Mouse (Mus musculus) heart, adult 9 months (tissue): ENCODE data around the gene Psme4.
"Not testable (repeated sequence)": the region's sequence is repeated elsewhere in the genome, so short reads cannot be mapped to it uniquely, and the experiment has no call there.

Experiments used
- DNase-seq, 2 experiments: peaks; one replicate each; pipeline ENCODE4 v3.0.0; 2022; ENCODE audit warnings: low spot score in 2 of 2

Psme4 gene

DNA sequence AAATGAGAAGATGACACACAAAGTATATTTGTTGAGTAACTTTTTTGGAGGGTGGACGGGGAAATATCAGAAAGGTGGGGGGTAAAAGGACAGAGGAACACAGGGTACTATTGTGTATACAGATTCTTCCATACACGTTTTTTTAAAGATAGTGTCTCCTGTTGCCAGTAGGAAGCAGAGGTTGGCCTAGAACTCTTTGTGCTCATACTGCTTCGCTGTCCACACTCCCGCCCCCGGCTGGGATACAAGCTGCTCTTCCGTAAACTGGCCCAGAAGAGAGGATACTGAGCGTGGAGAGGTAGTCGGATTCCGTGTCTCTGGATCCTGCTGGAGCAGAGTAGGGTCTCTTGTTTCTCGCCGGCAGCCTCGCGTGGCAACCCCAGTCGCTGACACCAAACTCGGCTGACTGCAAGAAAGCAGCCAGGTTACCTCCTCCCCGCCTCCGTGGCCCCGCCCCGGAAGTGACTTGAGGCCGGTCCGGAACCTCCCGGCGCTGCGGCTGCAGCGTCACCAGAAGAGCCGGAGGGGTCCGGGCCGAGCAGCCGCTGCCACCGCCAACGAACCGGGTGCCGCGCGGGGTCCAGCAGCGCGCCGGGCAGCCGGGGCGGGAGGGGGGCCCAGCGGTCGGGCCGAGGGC is at the start of gene Psme4:
Psme4 (plus strand) TSS at position 460 of the 637 bp plus-strand sequence.
- peak; percentile 94 to 95 for DNase-seq

DNA sequence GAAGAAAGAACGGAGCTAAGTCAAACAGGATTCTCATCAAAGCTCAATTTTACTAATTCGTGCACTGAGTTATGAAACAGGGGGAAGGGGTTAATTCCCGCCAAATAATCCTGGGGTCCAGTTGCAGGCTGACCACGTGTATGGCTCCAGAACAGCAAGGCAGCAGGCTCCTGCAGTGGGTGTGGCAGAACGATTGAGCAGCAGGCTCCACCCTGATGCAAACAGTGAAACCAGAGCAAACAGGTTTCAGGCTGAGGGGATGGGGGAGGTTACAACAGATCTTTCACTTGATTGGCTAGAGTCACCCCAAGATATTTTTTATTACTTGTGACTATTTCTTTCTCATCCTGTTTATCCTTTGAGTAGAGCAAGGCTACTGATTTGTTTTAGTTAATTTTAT is 48.1 kb upstream of the Psme4 start:
- no peak for DNase-seq

DNA sequence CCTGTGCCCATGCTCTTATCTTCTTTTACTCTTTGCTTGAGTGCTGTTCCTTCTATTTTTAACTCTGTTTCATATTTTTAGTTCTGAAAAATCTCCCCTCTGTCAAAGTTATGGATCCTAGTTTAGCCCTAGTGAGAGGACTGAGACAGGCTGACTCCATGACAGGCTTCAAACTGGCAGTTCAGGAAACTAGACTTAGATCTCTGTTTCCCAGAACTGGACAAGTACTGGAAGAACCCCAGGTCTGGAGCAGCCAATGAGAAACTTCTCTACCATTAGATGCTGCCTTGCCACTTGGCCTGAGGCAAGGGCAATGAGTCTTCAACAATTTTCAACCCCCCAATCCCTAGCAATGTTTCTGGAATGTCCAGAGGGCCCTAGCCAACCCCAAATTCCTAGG is 40.8 kb upstream of the Psme4 start:
- peak; percentile 31 to 61 for DNase-seq

DNA sequence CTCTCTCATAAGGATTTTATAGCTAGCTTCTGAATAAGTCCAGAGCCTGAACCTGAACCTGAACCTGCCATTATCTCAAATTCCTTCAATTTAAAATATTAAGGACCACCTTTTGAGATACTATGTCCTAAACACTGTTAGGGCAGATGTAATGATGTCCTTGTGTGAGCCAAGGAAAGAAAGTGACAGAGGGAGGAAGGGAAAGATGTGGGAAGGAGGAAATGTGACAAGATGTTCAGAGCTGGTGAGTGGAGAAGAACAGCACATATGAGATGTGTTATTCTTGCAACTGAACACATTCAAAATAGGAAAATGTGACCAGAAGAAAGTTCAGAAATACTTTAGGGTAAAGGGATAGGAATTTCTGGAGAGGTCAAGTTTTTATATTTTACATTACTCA is 38.1 kb upstream of the Psme4 start:
- no peak for DNase-seq

DNA sequence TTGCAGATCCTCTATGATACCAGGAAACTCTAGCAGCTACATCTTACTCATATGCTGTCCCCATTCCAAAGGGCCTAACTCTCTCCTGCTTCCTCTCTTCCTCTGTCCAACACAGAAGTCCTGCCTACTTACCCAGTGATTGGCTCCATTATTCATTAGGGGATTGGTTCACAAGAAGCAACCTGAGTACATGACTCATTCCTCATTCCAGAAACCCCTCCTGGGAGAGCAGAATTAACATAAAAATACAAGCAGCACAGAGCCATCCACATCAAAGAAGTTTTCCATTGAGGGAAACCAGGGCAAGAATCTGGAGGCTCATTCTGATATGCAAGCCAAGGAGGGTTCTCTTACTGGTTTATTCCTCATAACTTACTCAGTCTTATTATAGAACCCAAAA is 27.5 kb upstream of the Psme4 start:
- DNase-seq: no peak

DNA sequence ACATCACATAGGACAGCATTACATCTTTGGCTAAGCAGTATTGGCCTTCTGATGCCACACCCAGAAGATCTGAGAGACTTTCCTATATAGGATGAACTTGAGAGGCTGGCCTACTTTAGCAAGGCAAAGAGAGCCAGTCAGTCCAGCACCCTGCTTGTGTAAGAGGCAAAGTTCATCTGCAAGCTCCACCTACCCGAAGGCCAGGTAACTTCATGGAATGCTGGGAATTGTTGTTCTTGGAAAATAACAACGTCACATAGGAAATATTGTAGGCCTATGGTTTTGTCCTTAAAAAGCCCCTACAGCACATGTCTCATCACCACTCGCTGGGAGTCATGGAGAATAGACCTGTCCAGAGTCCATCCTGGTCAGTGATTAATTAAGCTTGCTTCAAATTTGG is 22.6 kb upstream of the Psme4 start:
- no peak for DNase-seq

DNA sequence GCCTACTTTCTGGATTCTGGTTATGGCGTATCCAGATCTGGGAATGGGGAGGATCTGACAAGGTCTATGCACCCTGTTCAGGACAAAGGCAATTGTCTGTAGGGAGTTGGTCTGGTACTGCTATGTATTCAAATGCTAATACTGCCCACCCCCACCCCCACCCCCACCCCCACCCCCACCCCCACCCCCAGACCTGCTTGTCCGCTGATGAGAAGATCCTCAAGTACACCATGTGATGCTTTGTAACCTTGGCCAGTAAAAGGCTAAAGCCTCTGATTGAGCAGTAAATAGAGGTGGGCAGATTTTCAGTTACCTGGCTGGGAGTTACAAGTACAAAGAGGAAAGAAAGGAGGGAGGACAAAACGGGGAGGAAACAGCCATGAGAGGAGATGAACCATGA is 21.9 kb upstream of the Psme4 start:
- no peak for DNase-seq

DNA sequence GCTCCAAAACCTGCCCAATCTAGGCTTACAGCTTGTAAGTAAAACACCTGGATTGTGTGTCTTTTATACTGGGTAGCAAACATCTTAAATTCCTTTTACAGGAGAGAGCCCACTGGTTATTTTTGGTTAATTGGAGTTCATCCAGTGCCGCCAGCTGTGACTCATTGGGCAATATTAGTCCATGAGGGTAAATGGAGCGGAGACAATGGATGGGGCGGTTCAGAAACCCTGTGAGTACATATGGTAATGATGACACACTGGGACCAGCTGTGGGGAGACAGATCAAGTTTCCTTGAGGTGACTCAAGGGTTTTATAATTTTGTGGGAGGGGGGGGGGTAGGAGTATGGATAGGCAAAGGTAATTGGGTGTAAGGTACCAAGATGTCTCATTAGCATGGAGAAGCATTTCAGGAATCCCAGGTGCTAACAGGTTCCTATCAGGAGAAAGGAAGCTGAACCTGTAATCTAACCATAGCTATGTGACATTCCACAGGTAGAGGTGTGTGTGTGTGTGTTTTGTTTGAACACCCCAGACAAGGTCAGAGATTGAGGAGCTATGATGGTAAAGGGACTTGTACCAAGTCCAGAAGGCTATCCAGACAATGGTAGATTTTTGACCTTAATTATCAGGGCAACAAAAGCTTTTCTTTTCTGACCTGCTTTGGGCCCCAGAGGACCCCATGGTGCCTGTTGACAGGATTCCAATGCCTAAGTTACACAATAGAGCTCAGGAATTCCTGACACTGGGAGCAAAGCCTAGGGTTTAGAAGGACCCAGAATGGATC is 21.3 kb upstream of the Psme4 start:
- no peak for DNase-seq

DNA sequence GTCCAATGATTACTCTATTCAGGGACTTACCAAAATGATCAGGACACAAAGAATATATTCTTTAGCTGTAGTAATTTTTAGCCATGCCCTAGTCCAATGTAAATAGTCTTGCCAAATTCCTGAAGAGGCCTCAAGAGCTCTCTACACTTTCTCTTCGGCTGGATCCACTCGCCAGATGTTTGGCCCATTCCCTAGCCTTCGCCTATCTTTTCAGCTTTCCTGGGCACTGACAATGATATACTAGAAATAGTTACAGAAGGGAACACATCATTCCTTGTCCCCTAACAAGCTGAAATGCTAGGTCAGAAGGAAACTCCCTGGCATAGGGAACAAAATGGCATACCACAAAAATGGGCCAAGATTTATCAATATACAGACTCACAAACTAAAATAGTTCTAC is 18.6 kb upstream of the Psme4 start:
- peak; percentile 39 to 49 for DNase-seq

DNA sequence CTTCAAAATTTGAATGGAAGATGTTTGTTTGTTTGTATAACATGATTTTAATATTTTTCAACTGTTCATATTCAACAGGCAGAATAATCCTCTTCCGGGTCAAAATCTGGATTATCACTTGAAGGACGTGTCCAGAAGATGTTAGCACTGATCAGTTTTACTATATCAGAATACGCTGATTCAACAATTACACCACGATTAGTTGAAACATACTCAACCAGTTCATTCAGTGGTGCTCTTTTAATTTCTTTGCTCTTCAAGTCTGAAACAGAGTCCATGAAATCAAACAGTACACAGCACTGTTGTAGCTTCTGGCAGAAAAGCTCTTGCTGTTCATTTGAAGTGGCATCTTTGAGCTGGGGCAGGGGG is 17.1 kb upstream of the Psme4 start:
- not testable (repeated sequence) for DNase-seq

DNA sequence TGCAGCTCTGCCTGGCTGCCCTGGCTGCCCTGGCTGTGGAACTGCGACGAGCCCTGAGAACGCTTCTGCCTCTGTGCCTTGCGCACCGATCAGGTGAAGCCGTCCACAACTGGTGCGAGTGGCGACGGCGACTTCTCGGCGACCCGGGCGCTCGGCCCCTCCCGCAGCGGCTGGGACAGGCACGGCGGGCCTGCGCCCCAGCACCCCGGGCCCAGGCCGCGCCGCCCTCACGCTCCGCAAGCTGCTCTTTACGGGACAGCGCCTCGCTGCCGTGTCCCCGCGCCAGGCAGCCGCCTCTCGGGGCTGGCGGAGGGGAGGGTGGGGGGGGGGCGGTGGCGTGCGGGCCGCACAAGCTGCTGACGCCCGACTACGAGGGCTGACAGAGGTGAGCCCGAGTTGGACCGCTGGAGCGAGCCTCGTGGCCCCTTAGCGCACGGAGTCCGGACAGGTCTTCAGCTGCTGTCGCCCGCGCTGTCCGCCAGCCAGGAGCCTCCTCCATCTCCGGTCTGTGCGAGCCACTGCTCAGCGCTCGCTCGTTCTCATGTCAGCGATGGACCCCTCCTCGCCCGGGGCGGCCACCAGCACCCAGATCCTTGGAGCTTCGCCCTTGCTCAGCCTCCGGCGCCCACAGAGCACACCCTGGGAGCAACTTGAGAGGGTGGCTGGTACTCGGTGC is 16.5 kb upstream of the Psme4 start:
- peak; percentile 13 to 18 for DNase-seq

DNA sequence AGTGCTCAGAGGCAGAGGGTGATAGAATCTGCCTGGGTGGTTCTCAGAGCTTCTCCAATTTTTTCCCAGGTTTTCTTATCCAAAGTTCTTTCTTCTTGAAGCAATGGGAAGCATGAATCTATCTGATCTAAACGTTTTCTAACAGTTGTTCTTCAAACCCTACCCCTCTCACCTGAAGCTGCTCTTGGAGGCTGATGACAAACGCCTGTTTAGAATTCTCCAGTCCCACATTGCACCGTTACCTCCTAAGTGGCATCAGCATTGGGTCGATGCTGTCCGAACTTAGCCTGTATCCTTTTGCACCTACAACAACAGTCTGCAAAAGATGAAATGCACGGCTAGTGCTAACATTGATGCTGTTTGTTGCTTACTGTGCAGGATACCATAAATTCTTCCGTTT is 10.1 kb upstream of the Psme4 start:
- DNase-seq: no peak

DNA sequence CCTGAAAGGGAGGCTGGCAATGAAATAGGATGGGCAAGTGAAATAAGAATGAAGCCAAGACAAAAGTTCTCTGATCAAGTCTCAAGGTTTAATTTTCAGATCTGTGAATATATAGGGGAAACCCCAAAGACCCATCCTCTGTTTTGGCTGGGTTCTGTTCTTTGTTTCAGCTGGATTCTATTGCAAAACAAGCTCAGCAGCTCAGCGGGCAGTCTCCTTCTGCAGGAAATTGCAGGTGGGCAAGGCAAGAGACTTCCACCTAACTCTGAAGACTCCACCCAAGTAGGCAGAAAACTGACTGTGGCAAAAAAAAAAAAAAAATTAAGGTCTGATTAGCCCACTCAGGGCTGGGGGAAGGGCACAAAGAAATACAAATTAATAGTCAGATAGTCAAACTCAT is 9.6 kb upstream of the Psme4 start:
- no peak for DNase-seq

DNA sequence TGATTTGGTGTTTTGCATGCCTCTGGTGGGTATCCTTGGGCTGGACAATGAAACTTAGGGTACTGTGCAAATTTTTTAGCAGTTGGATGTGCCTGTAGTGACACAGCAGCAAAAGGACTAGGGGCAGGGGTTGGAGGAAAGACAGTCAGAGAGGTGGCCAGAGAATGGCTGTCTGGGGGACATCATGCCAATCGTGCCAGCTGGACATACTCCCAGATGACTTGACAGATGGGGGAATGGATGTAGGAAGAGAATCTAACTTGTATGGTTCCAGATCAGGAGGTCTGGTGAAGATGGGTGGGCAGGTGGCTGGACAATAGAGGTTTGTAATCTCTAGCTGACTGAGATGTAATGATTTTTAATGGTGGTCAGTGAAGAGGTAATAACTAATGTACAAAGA is 6.5 kb upstream of the Psme4 start:
- DNase-seq: no peak

DNA sequence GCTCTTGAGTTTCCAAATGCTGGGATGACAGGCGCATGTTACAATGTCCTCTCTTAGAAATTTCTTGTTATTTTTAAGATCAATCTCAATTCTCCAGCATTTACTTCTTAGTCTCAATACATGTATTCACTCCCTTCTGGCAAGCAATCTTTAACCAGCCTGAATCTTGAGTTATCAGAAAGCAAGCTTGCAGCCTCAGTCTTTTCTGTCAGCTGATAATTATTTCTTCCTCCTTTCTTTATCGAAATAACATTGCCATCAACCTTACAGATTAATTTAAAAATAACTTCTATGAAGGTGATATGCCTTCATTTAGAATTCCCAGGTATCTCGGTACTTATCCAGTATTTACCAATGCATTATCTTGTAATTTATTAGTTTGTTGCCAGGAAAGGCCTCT is 709 bp upstream of the Psme4 start:
- no peak for DNase-seq

DNA sequence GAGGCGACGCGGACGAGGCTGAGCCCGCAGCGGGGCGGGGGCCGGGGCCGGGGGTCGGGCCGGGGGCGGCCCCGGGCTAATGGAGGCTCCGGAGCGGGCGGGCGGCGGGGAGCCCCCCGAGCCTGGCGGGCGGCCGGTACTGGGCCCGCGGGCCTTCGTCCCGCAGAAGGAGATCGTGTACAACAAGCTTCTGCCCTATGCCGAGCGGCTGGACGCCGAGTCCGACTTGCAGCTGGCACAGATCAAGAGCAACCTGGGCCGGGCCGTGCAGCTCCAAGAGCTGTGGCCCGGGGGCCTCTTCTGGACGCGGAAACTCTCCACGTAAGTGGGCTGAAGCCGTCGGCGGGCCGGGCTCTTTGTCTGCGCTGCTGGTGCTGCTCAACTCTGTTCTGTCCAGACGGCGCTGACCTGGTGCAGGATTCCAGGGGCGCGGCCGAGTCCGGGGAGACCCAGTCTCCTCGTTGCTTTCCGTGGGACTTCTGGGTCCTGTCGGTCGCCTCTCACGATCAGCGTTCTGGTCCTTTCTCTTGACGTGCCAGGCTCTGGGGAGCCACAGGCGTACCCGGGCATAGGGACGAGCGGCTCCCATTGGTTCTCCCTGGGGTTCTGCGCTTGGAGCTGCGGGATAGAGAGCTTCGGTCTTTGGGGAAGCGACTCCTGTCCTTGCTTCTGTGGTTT is 517 bp downstream of the Psme4 start:
- peak; percentile 38 to 52 for DNase-seq

DNA sequence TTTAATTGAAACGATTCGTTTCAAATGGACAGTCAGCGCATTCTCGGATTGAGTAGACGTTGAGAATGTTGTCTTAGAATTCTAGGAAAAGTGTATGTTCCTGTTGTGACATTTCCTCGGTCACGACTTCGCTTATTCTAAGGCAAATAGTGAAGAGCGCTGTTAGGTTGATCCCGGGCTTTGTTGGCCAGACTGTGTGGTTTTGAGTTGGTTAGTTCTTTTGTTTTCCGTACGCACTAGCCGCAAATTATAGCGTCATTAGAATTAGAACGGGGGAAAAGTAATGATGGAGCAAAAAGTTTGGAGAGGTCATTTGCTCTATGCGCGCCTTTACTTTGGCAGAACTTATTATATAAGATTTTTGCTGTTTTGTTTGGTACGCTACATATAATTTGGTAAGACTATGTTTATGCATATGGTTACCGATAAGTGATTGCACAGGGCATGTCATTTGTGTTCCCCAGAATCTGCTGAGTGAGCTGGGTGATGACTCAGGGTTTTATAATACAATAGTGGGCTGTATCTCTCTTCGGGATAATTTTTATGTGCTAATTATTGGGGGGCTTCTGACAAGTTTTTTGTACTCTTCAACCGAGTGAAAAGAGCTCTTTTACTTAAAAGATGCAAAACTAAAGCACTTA is 1.4 kb downstream of the Psme4 start:
- DNase-seq: no peak

DNA sequence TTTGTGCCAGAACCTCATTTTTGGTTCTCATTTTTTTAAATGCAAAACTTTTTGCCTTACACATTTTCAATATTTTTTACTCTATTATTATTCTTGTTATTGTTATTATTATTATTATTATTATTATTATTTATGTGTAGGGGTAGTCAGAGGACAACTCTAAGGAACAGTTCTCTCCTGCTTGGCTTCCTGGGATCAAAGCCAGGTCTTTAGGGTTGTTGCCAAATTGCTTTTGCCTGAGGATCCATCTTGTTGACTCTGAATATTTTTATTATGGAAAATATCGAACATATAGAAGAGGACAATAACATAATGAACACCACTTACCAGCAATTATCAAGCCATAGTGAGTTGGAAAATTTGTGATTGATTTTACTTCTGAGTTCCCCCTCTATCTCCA is 3.1 kb downstream of the Psme4 start:
- no peak for DNase-seq

DNA sequence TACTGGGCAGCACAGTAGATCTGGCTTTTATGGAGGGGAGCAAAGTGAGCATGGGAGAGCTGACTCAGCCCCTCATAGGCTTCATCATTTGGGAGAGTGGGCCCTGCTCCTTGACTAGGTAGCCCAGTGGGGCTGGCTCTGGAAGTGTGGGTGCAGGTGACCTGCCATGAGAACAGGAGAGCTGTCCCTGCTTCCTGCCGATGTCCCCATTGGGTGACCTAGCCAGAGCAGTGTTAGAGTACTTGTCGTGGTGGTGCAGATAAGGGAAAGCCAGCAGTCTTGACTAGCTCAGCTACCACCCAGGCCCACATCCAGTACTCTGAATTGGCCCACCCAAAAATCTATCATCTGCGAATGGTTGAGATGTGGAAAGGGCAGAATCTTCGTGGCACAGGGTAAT is 6.0 kb downstream of the Psme4 start:
- no peak for DNase-seq

DNA sequence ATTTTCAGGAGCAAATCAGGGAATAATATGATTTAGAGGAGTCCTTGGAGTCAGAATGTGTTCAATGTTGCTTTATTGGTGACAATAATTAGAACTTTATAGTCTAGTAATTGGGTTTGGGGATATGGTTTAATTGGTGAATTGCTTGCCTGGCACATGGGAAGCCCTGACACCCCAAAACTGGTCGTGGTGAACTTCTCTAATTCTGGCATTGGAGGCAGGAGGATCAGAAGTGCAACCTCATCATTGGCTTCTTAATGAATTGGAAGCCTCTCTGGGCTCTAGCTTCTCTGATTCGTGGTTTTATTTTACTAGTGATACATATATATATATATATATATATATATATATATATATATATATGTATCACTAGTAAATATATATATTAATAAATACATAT is 9.4 kb downstream of the Psme4 start:
- no peak for DNase-seq

DNA sequence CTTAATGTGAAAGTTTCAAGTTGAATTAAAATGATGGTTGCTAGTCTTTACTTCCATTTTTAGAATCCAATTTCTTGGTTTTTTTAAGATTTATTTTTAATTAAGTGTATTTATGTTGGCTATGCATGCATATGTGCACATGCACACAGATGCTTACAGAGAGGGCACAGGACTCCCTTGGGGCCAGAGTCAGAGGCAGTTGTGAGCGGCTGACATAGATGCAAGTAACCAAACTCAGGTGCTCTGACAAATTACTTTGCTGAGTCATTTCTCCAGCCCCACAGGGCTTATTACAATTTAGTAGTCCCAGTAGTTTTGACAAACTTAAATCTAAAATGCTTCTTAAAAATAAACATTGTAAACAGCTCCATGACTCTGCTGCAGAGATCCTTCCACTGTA is 10.1 kb downstream of the Psme4 start:
- no peak for DNase-seq

DNA sequence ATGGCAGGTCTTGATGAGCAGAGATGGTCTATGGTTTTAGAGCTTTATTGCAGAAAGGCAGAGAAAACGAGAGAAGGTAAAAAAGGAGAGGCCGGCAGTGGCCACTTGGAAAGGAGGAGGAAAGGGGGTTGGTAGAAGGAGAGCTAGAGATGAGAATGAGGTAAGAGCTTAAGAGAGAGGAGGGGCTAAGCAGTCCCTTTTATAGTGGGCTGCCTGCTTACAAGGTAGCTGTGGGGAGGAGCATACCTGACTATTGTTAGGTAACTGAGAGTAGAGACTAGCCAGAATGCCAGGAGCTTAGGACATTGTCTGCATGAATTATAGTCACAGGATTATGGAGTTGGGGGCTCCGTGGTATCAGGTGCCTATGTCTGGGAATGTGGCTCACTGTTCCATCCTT is 14.0 kb downstream of the Psme4 start:
- DNase-seq: no peak
